Mouse (Mus musculus) megakaryocyte progenitor cell, adult 5-6 weeks (primary cell): ENCODE data around the gene Irf3. TPM values are rescaled to one million over a fixed set of nuclear protein-coding genes. Genes with fewer than 3 reads are reported as not detected.
"Not testable (repeated sequence)": the region's sequence is repeated elsewhere in the genome, so short reads cannot be mapped to it uniquely, and the experiment has no call there.

Source experiments
- ATAC-seq: replicated peaks from 2 replicates; pipeline ENCODE4 v1.8.0; 2016; ENCODE audit warnings: mild to moderate bottlenecking, moderate TSS enrichment, inconsistent platforms; ENCODE audit not compliant: poor library complexity
- total RNA-seq, 2 experiments: library from RNA; stranded (forward) in 1 of 2; stranded (reverse) in 1 of 2; fragments of 157-497, 149-512 nt in 1 of 2; fragments of 200-1000 nt in 1 of 2; gene quantifications; 2 replicates each; pipeline versions ENCODE4 v1.2.3 to v1.2.4; 2015 to 2017

The Irf3 gene
- total RNA-seq, 2 experiments from 2014 or later: 70.4 to 79.5 TPM

DNA sequence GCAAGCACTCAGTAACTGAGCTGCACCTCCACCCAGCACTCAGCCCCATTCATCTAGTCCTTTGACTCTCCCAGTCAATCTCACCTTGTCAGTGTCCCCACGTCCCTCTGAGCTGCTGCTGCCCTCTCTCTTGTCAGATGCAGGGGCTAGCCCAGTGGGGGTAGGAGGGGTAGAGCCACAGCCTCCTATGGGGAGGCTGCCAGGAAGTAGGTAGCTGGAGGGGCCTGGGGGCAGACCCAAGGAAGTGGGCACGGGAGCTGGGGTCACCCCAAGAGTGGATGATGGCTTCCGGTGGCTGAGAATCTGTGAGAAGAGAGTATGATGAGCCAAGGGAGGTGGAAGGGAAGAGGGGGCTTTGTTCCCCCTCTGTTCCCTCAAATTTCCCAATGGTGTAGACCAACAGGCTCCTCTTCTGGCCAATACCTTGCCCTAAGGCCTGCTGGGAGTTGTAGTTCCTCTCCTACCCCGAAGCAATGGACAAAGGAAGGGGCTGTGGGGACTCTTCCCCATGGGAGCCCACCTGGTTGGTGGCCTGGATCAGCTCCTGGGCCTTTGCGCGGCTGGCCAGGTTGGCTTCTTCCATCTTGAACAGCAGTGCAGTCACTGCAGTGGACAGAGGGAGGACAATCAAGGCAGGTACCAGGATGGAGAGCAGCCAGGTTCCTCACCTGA, 8.0 kb downstream of the Irf3 start:
- ATAC-seq: no peak

DNA sequence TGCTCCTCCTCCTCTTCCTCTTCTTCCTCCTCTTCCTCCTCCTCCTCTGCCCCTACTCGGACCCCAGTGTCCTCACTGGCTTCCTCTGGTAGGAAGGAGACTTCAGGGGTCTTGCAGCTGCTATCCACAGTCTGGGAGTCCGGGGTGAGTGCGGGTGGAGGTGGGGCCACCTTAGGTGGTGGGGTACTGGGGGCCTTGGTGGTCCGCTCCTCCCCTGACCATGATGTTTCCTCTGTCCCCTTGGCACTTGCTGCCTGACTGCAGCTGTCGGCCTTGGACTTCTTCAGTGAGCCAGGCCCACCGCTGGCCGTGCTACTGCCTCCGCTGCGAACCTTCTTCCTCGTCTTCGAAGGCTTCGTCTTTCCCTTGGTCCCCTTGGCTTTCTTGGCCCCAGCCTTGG, 9.1 kb downstream of the Irf3 start:
- ATAC-seq: no peak

DNA sequence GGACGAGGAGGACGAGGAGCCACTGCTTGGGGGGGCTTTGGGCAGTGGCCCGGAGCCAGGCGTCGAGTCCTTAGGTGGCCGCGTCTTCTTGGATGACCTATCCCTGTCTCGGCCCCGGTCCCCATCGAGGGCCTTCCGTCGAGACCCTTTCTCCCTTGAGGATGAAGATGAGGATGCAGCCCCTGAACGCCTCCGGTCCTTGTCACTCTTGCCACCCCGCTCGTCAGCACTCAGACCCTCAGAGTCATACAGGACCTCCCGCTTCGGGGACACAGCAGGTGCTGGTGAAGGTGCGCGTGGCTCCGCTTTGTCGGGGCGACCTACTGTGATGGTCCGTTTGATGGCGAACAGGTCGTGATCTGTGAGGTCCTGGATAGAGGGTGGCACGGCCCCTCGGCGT, 9.7 kb downstream of the Irf3 start:
- no peak for ATAC-seq

DNA sequence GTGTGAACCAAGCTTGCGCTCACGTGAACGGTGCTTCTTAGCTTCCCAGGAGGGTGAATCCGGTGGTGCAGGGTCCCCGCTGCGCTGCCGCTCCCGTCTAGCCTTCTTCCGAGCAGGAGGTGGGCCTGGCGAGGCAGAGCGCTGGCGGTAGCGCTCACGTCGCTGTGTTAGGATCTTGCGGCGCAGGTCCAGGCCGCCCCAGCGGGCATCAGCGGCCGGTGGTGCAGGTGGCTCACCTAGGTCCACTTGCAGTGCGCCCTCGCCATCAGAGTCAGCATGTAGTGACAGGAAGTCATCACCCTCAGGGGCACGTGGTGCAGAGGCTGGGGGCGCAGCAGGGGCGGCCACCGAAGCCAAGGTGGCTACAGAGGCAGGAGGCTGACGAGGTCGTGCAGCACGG, 10.4 kb downstream of the Irf3 start:
- ATAC-seq: no peak

DNA sequence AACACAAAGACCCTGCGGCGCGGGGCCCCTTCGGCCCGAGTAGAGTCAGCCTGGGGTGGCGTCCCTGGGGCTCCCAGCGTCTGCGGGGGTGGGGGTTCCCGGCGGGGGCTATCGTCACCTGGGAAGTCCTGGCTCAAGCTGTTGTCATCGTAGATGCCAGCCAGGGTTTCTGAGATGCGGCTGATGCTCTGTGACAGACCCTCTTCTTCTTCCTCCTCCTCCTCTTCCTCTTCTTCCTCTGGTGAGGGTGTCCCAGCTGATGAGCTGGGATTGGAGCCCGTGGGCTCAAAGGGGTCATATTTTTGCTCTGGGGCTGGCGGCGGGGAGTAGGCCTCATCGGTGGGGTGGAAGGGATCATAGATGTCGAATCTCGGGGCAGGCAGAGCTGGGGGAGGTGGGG, 11.0 kb downstream of the Irf3 start:
- ATAC-seq: no peak

DNA sequence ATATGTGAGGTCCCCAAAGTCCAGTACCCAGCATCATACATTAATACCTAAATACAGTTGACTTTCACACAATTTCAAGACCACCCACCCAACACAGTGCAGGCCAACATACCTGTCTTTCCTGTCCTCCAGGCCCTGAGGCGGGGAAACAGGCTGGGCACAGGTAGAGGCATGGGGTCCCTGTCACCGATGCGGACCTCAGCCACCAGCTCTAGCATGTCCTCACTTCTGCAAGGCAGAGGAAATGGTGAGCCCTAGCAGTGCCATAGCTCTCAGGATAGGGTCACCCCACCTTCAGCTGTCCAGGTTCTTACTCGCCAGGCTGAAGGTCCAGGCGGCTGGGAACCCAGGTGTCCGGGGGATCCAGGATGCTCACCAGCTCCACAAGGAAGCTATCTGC, 14.6 kb downstream of the Irf3 start:
- ATAC-seq: no peak

DNA sequence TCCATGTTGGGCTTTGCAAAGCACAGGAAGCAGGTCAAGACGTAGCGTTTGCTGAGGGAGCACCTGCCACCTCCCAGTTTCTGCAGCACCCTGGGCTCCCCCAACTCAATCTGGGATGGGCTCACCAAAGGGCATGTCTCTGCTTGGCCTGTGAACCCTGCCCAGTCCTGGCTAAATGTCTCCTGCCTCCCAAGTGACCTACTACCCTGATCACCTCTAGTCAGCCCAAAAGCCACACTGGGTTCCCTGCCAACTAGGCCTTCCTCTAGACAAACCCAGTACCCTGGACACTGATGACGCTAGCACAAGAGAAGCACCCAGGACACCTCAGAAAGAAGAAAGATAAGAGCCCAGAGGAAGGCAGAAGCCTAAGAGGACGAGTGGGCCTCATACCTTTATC, 15.4 kb downstream of the Irf3 start:
- ATAC-seq: no peak

DNA sequence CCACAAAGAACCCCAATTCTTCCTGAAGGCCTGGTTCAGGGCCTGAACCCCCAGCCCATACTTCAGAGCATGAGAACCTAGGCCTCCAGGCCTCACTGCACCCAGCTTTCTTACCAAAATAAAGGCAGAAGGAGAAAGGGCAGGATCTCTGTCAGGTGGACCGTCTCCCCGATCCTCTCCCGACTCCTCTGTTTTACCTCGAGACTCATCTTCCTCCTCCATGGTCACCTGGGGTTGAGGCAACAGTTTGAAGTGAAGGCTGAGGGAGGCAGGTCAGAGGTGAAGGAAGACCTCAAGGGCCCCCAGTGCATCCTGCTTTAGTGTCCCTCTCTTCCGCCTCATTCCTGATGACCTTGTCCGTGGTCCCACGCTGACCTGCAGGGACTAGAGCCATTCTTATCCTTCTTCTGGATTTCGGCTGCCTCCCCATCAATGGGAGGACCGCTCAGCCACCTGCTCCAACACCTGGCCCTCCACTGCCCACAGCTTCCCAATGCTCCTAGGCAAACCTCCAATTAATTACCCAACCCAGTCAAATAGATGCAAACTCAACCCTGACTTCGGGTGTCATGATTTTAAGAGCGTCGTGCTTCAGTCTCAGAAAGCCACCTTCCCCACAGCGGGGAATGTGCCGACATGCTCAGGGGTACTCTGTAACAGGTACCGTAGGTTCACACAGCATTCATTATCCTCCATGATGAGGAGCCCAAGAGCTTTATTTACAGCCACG, 16.1 kb downstream of the Irf3 start:
- ATAC-seq: no peak

DNA sequence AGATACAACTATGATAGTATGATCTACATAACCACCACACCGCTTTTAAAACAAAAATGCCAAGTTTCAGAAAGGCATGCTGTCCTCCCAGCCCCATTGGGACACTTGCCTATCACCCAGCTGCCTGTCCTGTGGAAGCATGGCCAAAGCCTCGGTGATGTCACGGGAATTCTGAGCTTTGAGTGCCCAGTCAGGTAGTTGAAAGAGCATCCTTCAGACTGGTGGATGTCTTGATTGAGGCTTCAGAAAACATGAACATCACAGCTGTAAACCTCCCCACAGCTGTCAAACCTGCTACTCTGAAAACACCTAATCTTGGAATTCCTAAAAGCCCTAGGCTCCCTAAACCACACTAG, 16.6 kb downstream of the Irf3 start:
- no peak for ATAC-seq

DNA sequence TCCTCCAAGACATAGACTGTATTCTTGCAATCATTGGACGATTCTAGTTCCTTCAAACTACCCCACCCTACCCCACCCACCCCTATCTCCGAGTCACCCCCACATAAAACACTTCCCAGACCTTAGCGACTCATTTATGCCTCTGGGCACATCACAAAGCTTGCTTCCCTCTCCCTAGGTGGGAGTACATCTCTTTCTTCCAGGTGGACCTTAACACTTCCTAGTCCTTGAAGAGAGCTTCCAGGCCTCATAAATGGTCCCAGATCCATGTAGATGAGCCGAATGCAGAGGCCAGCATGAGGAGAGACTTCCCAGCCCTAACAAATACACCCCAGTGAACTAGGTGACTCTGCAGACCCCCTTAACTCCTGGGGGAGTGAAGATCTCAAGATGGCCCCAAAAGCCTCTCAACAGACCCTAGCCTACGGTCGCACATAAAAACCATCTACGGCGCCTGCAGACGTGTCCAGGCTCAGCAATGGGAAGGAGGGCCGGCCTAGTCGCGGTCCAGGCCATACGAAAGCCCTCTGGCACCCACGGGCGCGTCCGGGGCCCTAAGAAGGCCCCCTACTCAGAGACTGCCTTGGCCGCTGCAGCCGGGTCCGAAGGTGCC, 18.0 kb downstream of the Irf3 start:
- no peak for ATAC-seq

DNA sequence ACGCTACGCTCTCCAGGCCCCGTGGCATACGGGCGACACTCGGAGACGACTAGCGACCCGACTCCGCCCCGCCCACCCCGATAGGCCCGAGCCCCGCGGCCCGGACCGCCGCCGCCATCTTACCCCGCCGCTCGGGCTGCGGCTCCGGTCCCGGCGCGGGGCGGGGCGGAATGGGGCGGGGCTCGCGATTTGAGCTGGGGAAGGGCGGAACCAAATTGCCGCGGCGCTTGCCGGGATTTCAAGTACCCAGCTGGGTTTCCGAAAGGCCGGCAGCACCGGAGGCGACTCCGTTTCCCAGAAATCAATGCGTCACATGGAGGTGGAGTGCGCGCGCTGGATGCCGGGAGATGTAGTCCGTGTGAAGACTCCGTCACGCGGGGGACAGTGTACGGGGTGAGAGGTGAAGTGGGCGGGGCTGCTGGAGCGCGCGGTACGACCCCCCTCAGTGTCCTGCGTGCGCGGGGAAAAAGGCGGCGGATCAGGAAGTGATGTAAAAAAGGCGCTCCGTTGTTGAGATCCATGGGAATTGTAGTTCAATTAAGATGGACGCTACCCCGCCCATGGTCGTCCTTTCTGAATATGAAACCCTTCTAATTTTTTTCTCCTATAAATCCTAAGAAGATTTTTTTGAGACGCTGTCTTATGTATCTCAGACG, 18.6 kb downstream of the Irf3 start, which contains the start of gene Scaf1:
TSS of gene Scaf1 (minus strand) at position 407 of the 656 bp plus-strand sequence.
- ATAC-seq: peak; percentile 75

DNA sequence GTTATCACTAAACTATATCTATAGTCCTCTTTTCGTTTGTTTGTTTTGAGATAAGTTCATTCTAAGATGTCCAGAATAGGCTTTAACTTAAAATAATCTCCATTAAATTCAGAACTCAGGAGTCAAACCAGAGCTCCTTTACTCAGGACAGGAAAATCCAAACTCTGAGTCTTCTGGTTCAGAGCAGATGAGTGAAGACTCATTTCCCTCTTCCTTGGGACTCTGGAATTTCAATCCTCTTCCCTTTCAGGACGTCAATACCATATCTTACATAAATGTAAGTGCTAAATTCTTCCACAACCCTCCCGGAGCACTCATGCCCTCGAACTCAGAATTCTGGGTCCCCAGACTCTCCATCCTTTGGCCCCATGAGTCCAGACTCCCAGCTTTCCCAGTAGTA, 19.3 kb downstream of the Irf3 start:
- ATAC-seq: no peak

DNA sequence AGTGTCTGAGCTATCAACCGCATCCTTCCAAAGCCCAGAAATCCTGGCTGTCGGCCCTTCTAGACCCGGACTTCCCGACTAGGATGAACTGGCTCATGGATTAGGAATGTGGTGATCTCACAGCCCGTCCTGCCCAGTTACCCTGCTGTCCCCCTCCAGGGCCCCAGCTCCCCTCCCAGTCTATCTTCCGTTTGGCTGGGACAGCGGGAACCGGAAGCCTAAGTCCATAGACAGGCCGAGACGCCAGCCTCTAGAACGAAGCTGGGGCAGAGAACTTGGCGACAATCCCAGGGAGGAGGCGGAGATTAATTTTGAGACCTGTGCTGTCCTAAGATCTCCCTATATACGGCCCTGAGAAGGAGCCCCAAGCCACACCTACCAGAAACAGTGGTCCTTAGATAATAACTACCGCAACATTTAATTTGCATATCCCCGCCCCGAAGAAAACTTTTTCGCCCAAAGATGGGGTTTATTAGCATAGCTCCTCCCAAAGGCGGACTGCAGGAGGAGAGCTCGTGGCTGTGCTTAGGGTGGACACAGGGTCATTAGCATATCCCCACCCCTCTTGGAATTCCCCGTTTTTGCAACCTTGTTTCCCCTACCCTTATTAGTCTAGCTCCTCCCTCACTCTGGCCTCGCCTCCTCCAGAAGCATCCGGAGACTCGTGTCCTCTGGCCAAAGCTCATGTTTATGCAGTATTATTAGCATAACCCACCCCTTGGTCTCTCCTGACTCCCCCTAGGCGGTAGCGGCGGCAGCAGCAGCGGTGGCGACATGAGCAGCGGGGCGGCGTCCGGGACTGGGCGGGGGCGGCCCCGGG, 20.0 kb downstream of the Irf3 start, which contains the start of gene Rras:
TSS of gene Rras (plus strand) at position 720 of the 820 bp plus-strand sequence.
- ATAC-seq: peak; percentile 77

DNA sequence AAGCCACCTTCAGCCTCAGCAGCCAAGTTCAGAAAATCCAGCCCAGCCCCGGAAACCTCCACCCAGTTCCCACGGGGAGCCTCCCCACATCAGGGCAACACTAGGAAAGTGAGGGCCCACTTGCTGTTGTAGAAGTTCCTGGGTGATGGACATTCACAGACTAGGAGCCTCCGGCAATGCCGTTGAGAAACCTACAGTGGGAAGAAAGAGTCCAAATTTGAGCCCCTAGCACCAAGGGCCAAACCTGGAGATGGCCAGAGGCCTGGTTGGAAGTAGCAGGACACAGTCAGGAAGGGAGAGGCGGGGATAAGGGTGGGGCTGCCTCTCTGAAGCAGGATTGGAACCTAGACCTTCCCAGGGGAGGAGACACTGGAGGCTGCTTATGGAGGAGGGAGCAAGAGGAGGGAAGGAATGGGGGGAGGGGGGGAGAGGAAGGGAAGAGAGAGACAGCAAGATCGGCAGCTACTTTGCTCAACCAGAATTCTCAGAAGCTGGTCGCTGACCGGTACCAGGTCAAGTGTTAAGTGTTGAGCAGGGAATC, 21.7 kb downstream of the Irf3 start:
- no peak for ATAC-seq

DNA sequence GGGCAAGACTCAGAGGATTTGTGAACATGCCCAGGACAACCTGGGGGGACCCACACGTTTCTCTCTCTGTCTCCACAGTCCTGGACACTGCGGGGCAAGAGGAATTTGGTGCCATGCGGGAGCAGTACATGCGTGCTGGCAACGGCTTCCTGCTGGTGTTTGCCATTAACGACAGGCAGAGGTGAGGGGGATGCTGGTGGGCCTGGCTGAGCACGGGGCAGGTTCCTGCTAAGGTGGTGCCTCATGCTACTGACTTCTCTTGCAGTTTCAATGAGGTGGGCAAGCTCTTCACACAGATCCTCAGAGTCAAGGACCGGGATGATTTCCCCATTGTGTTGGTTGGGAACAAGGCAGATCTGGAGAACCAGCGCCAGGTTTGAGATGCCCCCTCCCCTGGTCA, 22.8 kb downstream of the Irf3 start:
- no peak for ATAC-seq

DNA sequence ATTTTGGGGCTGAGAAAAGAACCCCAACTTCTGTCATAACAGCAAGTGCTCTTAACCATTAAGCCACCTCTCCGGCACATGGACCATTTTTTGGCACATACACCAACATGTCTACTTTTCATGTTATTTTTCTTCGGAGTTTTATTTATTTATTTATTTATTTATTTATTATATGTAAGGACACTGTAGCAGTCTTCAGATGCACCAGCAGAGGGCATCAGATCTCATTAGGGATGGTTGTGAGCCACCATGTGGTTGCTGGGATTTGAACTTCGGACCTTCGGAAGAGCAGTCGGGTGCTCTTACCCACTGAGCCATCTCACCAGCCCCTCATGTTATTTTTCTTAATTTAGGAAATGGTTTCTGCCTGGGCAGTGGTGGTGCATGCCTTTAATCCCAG, 26.3 kb downstream of the Irf3 start:
- ATAC-seq: not testable (repeated sequence)

DNA sequence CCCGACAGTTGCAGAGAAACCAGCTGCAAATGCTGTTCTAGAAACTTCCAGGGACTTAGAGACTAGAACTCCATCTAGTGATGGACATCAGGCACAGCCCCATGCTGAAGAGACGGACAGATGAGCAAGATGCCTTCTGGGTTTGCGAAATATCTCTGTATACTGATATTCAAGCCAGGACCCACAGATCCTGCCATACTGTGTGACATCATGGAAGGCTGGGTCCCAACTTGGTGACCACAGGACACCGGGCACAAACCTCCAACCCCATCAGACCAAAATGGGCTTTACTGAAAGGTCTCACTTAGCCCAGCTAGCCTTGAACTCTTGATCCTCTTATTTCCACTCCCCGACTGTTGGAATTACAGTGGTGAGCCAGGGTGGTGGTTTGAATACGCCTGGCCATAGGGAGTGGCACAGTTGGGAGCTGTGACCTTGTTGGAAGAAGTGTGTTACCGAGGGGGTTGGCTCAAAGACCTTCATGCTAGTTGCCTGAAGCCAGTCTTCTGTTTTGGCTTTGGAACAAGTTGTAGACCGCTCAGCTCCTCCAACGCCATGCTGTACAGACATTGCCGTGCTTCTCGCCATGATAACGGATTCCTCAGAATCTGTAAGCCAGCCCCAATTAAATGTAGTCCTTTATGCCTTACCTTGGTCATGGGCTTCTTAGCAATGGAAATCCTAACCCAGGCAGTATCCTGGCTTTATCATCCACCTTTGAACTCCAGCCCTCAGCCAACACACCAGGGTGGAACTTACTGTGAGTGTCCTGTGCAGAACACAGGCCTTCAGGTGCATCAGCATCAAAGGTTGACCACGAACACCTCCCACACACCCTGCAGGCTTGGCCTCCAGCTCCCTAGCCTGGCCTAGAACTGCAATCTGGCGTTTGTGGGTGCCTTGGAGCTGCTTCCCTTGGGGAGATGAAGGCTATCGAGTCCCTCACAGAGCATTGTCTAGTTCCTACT, 27.1 kb downstream of the Irf3 start:
- no peak; the same call in 1 of the 2 replicates for ATAC-seq

DNA sequence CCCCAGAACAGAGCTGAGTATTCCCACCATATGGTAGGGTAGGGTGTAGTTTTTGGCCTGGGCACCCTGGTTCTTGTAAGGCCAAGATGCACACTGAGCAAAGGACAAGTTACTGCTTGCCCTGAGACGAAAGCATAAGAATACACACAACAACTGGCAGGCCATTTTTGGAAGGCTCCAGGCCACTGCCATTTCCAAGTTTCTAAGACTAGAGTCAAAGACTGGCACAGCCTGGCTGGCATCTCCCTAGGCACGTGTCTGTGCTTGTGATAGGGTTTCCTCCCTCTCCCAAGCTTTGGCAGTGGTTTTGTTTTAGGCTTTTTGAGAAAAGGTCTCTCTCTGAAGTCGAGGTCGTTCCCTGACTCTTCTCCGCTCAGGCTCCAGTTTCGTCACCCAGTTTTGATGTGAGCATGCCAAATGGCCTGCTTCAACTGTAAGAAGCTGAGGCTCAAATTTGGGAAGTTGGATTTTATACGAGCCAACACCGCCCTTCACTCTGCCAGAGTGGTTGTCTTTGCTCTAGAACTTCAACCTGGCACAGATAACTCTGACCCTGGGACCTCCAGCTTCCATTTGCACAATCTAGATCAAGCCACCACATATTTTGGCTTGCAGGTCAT, 28.3 kb downstream of the Irf3 start:
- no peak for ATAC-seq

DNA sequence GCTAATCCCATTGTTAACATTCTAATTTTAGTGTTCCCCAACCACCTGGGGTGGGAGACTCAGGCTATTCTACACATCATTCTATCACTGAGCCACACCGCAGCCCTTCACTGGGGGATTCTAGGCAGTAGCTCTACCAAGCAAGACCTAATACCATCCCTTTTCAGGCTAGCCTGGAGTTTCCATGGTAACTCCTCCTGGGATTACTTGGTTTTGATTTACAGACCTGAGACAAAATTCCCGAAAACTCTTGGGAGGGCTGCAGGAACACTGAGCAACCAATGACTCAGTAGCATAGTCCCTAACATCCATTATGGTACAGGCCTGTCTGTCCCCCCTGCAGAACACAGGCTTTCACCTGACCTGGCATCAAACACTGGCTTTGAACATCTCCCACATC, 28.8 kb downstream of the Irf3 start:
- no peak for ATAC-seq
